Mouse (Mus musculus) left cerebral cortex, postnatal 25 days (tissue): ENCODE measurements around the gene Spaca4. TPM values are rescaled to one million over a fixed set of nuclear protein-coding genes. Genes with fewer than 3 reads are reported as not detected.

Source experiments
- DNase-seq, 2 experiments: peaks; one replicate each; pipeline ENCODE4 v3.0.0; 2022; ENCODE audit warnings: low spot score in 2 of 2, mixed read lengths in 1 of 2
- intact Hi-C: fragments of 180-260 bp; cut with DNase I; formaldehyde crosslinking; loops from one replicate; pipeline ENCODE4 v1.15.1; 2025
- total RNA-seq, 2 experiments: library from RNA; stranded (reverse); gene quantifications; 2 replicates each; pipeline ENCODE4 v1.2.3; 2021

Spaca4 gene
- total RNA-seq, 2 experiments from 2014 or later, result not detected

GRCm38 (mm10) chr7:45703521-45704033 lies 22.0 kb downstream of the Spaca4 start:
- intact Hi-C loops, result loop anchor here (10.0 kb wide), 1 partner anchor 239 kb away; the partner anchor contains the start of gene Bax

GRCm38 (mm10) chr7:45702809-45703520 lies 22.6 kb downstream of the Spaca4 start:
- intact Hi-C loops, result loop anchor here (10.0 kb wide), 1 partner anchor 238 kb away; the partner anchor contains the start of gene Bax
- DNase-seq, result no peak

More at GRCm38 (mm10) chr7:45703521-45704033, 22.0 kb downstream of the Spaca4 start:
- DNase-seq, result no peak

GRCm38 (mm10) chr7:45702316-45702715 lies 23.3 kb downstream of the Spaca4 start:
- intact Hi-C loops, result loop anchor here (10.0 kb wide), 1 partner anchor 238 kb away; the partner anchor contains the start of gene Bax
- DNase-seq, result no peak

GRCm38 (mm10) chr7:45701607-45702006 lies 24.0 kb downstream of the Spaca4 start:
- intact Hi-C loops, result loop anchor here (10.0 kb wide), 1 partner anchor 237 kb away; the partner anchor contains the start of gene Bax

DNA sequence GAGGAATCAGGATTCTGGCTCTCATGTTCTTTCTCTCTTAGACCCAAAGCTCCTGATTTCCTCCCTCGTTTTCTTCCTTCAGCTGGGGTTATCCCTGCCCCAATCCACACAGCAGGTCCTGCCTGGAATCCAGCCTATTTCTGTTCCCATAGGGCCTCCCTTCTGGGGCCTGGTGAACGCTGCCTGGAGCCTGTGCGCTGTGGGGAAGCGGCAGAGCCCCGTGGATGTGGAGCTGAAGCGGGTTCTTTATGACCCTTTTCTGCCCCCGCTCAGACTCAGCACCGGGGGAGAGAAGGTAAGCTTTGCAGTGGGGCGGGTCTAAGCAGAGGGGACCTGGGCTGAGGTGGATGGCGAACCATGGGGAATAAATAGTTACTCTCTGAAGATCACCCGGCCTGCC lies 24.5 kb downstream of the Spaca4 start:
- intact Hi-C loops, result loop anchor here (10.0 kb wide), 1 partner anchor 236 kb away; the partner anchor contains the start of gene Bax

More at GRCm38 (mm10) chr7:45701607-45702006, 24.0 kb downstream of the Spaca4 start:
- DNase-seq, result no peak

DNA sequence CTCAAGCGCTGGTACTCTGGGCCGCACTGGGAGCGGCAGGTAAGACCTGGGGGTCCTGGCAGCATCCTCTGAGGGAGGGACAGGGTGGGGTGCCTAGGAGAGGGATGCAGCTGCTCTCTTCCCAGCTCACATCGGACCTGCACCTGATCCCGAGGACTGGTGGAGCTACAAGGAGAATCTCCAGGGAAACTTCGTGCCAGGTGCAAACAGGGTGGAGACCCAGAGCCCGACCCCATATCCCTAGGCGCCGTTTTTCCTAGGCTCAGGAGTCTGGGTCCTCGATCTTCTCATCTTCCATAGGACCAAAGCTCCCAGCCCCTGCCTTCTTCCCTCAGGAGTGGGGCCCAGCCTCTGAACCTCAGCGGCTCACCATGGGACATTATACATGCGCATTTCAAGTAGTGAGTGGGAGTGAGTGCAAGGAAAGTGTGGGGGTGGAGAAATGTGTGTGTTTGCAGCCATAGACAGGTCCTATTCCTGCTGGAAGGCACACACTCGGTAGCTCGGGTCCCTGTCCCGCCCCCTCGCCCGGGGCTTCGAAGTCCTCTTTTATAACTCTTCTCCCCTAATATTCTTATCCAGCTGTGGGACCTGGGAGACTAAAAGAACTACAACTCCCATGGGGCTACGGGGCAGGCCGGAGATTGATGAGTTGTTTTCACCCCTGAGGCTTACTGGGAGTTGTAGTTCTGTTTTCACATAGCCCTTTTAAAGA lies 25.2 kb downstream of the Spaca4 start:
- intact Hi-C loops, result loop anchor here (10.0 kb wide), 1 partner anchor 236 kb away; the partner anchor contains the start of gene Bax
- peak; percentile 81 to 94 for DNase-seq

More for the DNA sequence above, 24.5 kb downstream of the Spaca4 start:
- DNase-seq, result no peak

- intact Hi-C loops, result loop anchor here (10.0 kb wide), 1 partner anchor 235 kb away; the partner anchor contains the start of gene Bax
- peak in 1 of 2 experiments; percentile 65 for DNase-seq
Observed at GRCm38 (mm10) chr7:45699523-45700141, 26.0 kb downstream of the Spaca4 start, which contains the start of gene Car11. TSS of gene Car11 (plus strand) at chr7:45699843.

DNA sequence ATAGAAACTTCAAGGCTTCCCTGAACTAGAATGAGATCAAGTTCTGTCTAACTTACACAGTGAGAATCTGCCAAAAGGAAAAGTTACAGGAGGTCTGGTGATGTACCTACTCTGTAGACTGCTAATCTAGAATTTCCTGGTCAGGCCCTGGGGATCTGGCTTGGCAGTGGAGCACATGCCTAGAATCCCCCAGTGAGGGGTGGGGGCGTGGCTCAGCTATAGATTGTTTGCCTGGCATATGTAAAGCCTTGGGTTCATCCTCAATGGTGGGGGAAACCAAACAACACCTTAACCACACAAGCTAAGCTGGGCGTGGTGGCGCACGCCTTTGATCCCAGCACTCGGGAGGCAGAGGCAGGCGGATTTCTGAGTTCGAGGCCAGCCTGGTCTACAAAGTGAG lies 27.7 kb downstream of the Spaca4 start:
- no peak for DNase-seq
- intact Hi-C loops, result no loop called here

DNA sequence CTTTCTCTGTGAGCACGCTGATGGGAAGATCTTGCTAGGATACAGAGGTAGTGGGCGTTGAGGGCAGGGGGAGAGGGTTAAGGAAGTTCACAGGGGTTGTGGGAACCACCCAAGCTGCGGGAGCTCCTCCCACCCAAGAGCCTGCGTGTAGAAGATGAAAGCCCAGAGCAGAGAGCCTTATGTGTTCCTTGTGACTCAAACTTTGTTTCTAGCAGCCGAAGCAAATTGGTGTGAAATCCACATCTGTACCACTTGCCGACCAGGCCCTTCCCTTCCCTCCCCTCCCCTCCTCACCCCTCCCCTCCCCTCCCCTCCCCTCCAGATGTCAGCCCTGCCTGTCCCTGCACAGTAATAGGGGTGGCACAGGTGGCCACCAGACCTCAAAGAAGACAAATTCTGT lies 30.5 kb downstream of the Spaca4 start:
- DNase-seq, result no peak
- intact Hi-C loops, result no loop called here

- DNase-seq, result no peak
- intact Hi-C loops, result no loop called here
Observed at GRCm38 (mm10) chr7:45693921-45694591, 31.6 kb downstream of the Spaca4 start, which contains the start of gene Sec1. TSS of gene Sec1 (minus strand) at chr7:45694402.

GRCm38 (mm10) chr7:45692364-45692763 lies 33.2 kb downstream of the Spaca4 start:
- intact Hi-C loops, result no loop called here
- no peak for DNase-seq

DNA sequence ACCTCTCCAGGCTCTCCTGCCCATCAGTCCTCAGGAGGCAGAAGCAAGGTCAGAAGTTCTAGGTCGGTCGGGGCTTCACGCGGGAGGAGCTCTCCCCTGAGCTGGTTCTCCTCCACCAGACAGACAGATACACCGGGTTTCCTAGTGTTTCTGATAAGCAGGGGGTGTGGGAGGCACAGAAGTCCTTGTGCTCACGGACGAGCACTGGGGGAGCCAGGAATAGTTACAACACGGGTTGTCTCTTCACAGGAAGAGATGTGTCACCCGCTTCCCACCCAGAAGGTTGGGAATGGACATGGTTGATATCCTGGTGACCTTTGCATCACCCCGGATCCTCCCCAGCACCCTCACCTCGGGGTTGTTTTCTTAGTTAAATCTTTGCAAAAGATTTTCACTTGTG lies 35.8 kb downstream of the Spaca4 start:
- no peak for DNase-seq
- intact Hi-C loops, result no loop called here

GRCm38 (mm10) chr7:45689099-45689498 lies 36.5 kb downstream of the Spaca4 start:
- DNase-seq, result no peak
- intact Hi-C loops, result no loop called here

GRCm38 (mm10) chr7:45686841-45687240 lies 38.8 kb downstream of the Spaca4 start:
- intact Hi-C loops, result no loop called here
- DNase-seq, result no peak

- intact Hi-C loops, result no loop called here
- DNase-seq, result no peak
Observed at GRCm38 (mm10) chr7:45685811-45686210, 39.8 kb downstream of the Spaca4 start.

DNA sequence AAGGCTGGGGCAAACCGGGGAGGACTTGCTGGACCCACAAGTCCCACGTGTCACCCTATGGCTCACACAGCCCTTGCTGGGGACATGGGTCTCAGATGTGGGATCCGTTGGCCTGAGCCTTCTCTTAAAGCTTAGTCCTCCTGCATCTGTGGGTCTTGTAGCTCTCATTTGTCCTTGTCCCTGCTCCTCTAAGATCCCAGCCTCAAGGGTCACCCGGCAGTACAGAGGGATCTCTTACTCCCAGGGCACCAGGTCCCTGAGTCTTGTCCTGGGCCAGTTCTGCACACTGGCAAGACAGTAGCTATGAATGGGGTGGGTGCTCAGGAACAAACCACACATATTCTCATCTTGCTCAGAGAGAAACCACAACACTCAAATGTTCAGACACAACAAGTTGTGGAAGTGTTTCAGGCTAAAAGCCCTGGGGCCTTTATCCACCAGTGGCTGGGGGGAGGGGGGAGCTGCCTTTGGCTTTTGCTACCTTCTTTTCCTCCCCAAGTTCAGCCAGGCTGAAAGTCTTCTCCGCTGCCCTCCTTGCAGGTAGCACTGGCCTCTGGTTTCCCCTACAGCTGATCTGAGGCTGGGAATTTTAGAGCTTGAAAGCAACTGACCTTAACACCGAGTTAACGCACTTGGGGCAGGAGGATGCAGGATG lies 42.1 kb downstream of the Spaca4 start, which contains the start of gene Ntn5:
Gene Ntn5, plus strand, starts transcription at position 627 of the 655 bp plus-strand sequence.
- intact Hi-C loops, result loop anchor here (5.0 kb wide), 2 partner anchors 76 to 91 kb away; no protein-coding TSS in a partner anchor
- no peak for DNase-seq

GRCm38 (mm10) chr7:45682144-45683126 lies 43.2 kb downstream of the Spaca4 start:
- peak; percentile 82 to 89 for DNase-seq
- intact Hi-C loops, result loop anchor here (5.0 kb wide), 2 partner anchors 75 to 90 kb away; no protein-coding TSS in a partner anchor
